Mouse (Mus musculus) cerebellum, adult 2 months (tissue): ENCODE measurements around the gene Cdkl4. TPM values are rescaled to one million over a fixed set of nuclear protein-coding genes. Genes with fewer than 3 reads are reported as not detected.

Experiments
- DNase-seq, 2 experiments: peaks; one replicate each; pipeline ENCODE4 v3.0.0; 2021
- H3K27ac ChIP-seq: fragments of 200-500 bp; 2 replicates; pipeline ENCODE4 v1.5.1; 2012; ENCODE audit warnings: low read length, control low read depth, inconsistent platforms; ENCODE audit not compliant: insufficient read depth
- H3K27me3 ChIP-seq: fragments of 200-500 bp; 2 replicates; pipeline ENCODE4 v1.6.1; 2012; ENCODE audit warnings: inconsistent platforms, mild to moderate bottlenecking, low read length, moderate library complexity; ENCODE audit not compliant: control insufficient read depth, insufficient read depth
- H3K4me1 ChIP-seq: fragments of 200-500 bp; 2 replicates; pipeline ENCODE4 v1.6.1; 2011; ENCODE audit warnings: low read length; ENCODE audit not compliant: control insufficient read depth, insufficient read depth
- H3K4me3 ChIP-seq: fragments of 200-500 bp; replicated peaks from 2 replicates; pipeline ENCODE3; 2011; ENCODE audit warnings: mild to moderate bottlenecking, low read depth, low read length, control low read depth; ENCODE audit not compliant: insufficient read depth
- CTCF ChIP-seq: fragments of 200-500 bp; IDR thresholded peaks from 2 replicates; pipeline ENCODE4 v1.5.1; 2011; ENCODE audit warnings: low read depth, mild to moderate bottlenecking, control low read depth, low read length, moderate library complexity, borderline replicate concordance; ENCODE audit not compliant: insufficient read depth
- POLR2A ChIP-seq: fragments of 200-500 bp; IDR thresholded peaks from 2 replicates; pipeline ENCODE4 v1.6.1; 2011; ENCODE audit warnings: low read length, control low read depth, borderline replicate concordance; ENCODE audit not compliant: insufficient read depth
- WGBS: fragments of 180-500 bp; shearing (Covaris S2); methylation state at CpG from one replicate; pipeline ENCODE4 v1.1.7; 2018; 5-methylcytosine and 5-hydroxymethylcytosine counted together
- polyA plus RNA-seq: library from polyadenylated mRNA; depleted of rRNA; stranded (reverse); fragments of >200 nt; gene quantifications from 2 replicates; pipeline ENCODE4 v1.2.3, GENCODE M21; 2012; rRNA removed

Cdkl4 gene
- polyA plus RNA-seq, 1 experiment = 1.3 TPM

DNA sequence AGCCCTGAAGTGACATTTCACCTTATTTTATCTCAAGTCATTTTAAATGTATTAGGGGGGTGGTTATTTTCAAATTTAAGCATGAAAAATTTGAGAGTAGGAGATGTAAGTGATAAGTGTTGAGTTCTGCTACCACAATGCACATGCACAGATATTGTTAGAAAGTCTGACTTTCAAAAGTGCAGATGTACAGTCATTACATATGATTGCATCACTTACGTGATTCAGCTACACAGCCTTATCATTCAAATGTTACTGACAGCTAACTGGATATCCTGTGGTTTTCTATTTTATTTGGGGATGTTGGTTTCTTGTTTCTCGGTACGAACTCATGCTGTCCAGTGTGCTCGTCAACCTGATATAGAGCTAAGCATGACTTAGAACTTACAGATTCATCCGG is 92.5 kb downstream of the Cdkl4 start:
- 85% methylated on average over 5 of the region's 5 CpGs for WGBS
- Histone ChIP-seq H3K27ac (no peak overlapping the region), H3K27me3 (no peaks in the 10 kb centered on the region), H3K4me3 (no peak overlapping the region), H3K4me1 (no peaks in the 10 kb centered on the region)
- TF ChIP-seq CTCF (no peak), POLR2A (no peak)
- no peak for DNase-seq

DNA sequence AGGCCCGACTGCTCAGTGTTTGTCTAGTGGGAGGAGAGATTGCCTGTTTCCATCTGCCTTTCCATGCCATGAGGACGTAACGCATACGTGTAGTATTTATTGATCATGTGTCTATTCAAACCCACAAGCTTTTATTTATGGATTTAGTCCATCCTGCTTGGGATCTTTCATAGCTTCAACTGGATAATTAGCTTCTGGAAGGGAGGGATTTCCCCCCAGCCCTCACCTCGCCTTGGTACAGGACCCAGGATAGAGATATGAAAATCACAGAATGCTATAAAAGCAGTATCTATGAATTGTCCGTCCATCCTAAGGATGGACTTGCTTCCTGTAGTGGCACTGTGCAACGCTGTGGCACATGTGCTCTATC is 96.8 kb downstream of the Cdkl4 start:
- TF ChIP-seq POLR2A = no peak
- no peak for TF ChIP-seq CTCF
- Histone ChIP-seq H3K4me1 (peaks cover 2% of the 10 kb centered on the region; the same call in 1 of the 2 replicates), H3K4me3 (peak overlapping the region; percentile 73), H3K27me3 (no peaks in the 10 kb centered on the region), H3K27ac (no peak overlapping the region)
- DNase-seq = no peak
- WGBS = 25% methylated on average over 7 of the region's 7 CpGs

DNA sequence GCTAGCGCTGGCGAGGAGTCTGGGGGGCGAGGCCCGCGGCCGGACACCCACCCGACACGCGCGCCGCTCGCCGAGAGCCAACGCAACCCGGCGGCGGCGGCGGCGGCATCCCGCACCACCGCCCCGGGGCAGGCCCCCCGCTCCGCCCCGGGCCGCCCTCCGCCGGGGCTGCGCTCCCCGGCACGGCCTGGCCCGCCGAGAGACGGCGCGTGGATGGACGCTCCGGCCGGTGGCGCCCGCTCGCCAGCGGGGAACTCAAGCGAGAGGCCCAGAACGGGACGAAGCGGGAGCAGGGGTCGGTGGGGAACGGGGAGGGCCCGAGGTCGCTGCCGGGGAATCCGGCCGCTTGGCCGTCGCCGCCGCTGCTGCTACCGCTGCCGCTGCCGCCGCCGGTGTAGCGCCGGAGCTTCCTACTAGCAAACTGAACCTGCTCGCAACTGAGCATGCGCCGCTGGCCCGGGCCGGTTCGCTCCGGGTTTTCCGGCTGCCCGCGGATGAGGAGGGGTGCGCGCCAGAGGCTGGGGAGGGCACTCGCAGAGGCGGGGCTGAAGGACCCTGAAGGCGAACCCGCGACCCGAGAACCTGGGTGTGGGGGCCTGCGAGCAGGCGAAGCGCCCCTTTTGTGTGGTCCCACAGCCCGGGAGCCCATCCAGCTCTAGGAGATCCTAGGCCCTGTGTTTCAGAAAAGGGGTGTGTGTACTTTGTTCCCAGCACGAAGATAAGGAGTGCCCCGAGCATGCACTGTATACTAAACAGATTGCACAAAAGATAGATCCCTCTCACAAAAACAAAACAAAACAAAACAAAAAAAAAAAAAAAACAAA is 97.4 kb downstream of the Cdkl4 start, which contains the start of gene Sos1:
Gene Sos1, minus strand, starts transcription at position 423 of the 824 bp plus-strand sequence.
- no peaks in the 10 kb centered on the region for H3K27me3 ChIP-seq
- peaks cover 2% of the 10 kb centered on the region; the same call in 1 of the 2 replicates for H3K4me1 ChIP-seq
- peak within 1 kb of the TSS; percentile 84 for H3K27ac ChIP-seq
- peak; percentile 97 to 98 for DNase-seq
- TF ChIP-seq CTCF (no peak), POLR2A (peak; percentile 68)
- H3K4me3 ChIP-seq = peak within 1 kb of the TSS; percentile 74
- WGBS = under 1% methylated on average over 83 of the region's 90 CpGs

DNA sequence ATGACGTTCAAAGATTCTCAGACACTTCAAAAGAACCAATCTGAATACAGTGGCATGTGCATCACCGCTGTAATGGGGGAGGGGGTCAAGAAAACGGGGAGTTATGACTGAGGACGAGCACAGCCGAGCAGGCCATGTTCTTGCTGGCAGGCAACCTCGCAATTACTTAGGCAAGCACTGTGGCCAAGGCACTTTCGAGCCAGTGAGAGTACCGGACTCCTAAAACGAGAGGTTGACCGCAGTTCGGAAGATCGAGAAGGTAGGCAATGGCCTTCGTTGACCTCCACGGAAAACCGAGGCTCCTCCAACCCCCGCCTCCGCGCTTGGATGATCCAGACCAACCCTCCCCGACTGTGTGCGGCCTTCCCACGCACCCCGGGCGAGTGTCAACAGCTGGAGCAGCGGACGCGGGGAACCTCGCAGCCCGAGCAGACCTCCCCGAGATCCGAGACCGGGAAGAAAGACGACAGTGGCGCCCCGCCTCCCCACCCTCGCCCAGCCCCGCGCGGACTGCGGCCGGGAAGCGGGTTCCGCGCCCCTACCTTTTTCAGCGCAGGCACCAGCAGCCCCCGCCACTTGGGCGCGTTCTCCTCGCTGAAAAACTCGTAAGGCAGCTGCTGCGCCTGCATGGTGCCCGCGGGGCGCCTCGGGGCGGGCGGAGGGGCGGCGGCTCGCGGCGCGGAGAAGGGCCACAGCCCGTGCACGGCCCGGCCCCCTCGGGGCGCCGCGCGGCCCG is 98.2 kb downstream of the Cdkl4 start:
- TF ChIP-seq CTCF (no peak), POLR2A (no peak)
- H3K4me3 ChIP-seq = peak overlapping the region; percentile 74
- under 1% methylated on average over 70 of the region's 71 CpGs for WGBS
- no peaks in the 10 kb centered on the region for H3K27me3 ChIP-seq
- DNase-seq = peak; percentile 55 to 68
- H3K27ac ChIP-seq = peak overlapping the region; percentile 48; the same call in 1 of the 2 replicates
- H3K4me1 ChIP-seq = peaks cover 2% of the 10 kb centered on the region; the same call in 1 of the 2 replicates

DNA sequence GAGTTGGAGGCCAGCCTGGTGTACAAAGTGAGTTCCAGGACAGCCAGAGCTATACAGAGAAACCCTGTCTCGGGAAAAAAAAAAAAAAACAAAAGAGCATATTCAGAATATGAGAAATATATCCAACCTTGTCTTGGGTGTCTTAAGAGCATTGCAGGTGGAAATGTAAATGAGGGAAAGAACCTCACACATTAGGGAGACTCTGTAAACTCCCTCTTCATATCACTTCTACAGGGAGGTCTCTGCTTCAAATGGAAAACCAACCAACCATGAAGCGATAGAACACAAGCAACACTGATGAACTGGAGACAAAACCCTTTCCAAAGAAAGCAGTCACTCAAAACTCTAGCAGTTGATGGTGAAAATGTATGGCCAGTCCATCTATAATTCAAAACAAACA is 99.9 kb downstream of the Cdkl4 start:
- H3K4me3 ChIP-seq = no peak overlapping the region
- peaks cover 5% of the 10 kb centered on the region for H3K4me1 ChIP-seq
- DNase-seq = no peak
- no peak for TF ChIP-seq POLR2A
- TF ChIP-seq CTCF = no peak
- H3K27me3 ChIP-seq = no peaks in the 10 kb centered on the region
- no peak overlapping the region for H3K27ac ChIP-seq
- 83% methylated on average over 2 of the region's 2 CpGs for WGBS

DNA sequence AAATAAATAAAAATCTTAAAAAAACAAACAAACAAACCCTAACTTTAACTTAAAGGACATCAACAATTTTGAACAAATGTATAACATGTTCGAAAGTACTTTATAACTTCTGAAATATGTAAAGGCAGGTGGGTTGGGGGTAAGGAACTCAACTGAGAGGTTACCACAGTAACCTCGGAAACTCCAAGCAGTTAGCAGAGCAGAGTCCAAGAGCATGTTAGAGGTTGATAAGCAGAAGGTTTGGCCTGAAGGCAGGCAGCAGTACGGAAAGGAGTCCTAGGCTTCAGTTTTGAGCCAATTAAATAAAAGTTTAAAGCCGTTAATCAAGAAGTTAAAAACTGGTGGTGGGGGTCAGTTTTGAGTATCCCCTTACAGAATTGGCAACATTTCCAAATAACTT is 101.1 kb downstream of the Cdkl4 start:
- TF ChIP-seq POLR2A (no peak), CTCF (no peak)
- WGBS = 88% methylated on average over 4 of the region's 4 CpGs

More for the DNA sequence above, 101.1 kb downstream of the Cdkl4 start:
- Histone ChIP-seq H3K27ac (no peak overlapping the region), H3K27me3 (no peaks in the 10 kb centered on the region), H3K4me3 (no peak overlapping the region), H3K4me1 (peaks cover 5% of the 10 kb centered on the region)
- DNase-seq = no peak

Other genes starting within 250 kb of the Cdkl4 start
- gene Gm10190, start 204.3 kb downstream of the Cdkl4 start, polyA plus RNA-seq = not detected in 2 replicates
- 18.8 and 19.3 TPM in 2 replicates for gene Sos1, start 97.4 kb downstream of the Cdkl4 start, polyA plus RNA-seq
- 45.3 and 48.9 TPM in 2 replicates for gene Map4k3, start 150.7 kb upstream of the Cdkl4 start, polyA plus RNA-seq